Mouse (Mus musculus): Measurements from ENCODE around the gene Dtd1. TPM values are rescaled to one million over a fixed set of nuclear protein-coding genes. Genes with fewer than 3 reads are reported as not detected.
"Not testable (repeated sequence)": the region's sequence is repeated elsewhere in the genome, so short reads cannot be mapped to it uniquely, and the experiment has no call there.

Dtd1 gene
- 47.9 and 50.0 TPM in 2 replicates for polyA plus RNA-seq (2014; fragmentation: Nextera tagmentation; extraction: Ambion mirVana)

GRCm38 (mm10) chr2:144599831-144600687 lies at the start of gene Dtd1:
Gene Dtd1, plus strand, starts transcription at chr2:144599897.
- 3% methylated on average over 50 of the region's 50 CpGs for WGBS
- peak within 1 kb of the TSS; percentile 67 for H3K4me3 ChIP-seq (ENCODE audit: low read length)
- peaks cover 4% of the 10 kb centered on the region for H3K36me3 ChIP-seq (ENCODE audit: control insufficient read depth, insufficient read depth, low read length)
- H3K4me2 ChIP-seq (replicated peaks; ENCODE audit: low read depth, low read length): peak within 1 kb of the TSS; percentile 67
- no peaks in the 10 kb centered on the region for H3K4me1 ChIP-seq (ENCODE audit: control insufficient read depth, insufficient read depth, low read length)
- H3K27me3 ChIP-seq (ENCODE audit: control insufficient read depth, insufficient read depth, low read length): no peaks in the 10 kb centered on the region
- peak within 1 kb of the TSS; percentile 82 for H3K9ac ChIP-seq (ENCODE audit: low read depth, low read length)
- H3K9me3 ChIP-seq (ENCODE audit: control insufficient read depth, low read length): no peaks in the 10 kb centered on the region
- peak; percentile 98 for ATAC-seq (ENCODE audit: low FRiP score, low TSS enrichment)
- H3K27ac ChIP-seq (ENCODE audit: low read depth, low read length): peak within 1 kb of the TSS; percentile 38; the same call in 1 of the 2 replicates

GRCm38 (mm10) chr2:144550529-144550928 lies 49.2 kb upstream of the Dtd1 start, which contains the start of gene Rbbp9:
Gene Rbbp9, minus strand, starts transcription at chr2:144550869.
- Histone ChIP-seq H3K27ac (ENCODE audit: low read depth, low read length) (peak within 1 kb of the TSS; percentile 63; the same call in 1 of the 2 replicates), H3K27me3 (ENCODE audit: control insufficient read depth, insufficient read depth, low read length) (no peaks in the 10 kb centered on the region), H3K4me1 (ENCODE audit: control insufficient read depth, insufficient read depth, low read length) (peaks cover 8% of the 10 kb centered on the region; the same call in 1 of the 2 replicates), H3K9ac (ENCODE audit: low read depth, low read length) (peak within 1 kb of the TSS; percentile 79), H3K4me2 (replicated peaks; ENCODE audit: low read depth, low read length) (peak within 1 kb of the TSS; percentile 50), H3K4me3 (ENCODE audit: low read length) (peak within 1 kb of the TSS; percentile 70), H3K36me3 (ENCODE audit: control insufficient read depth, insufficient read depth, low read length) (peaks cover 14% of the 10 kb centered on the region; the same call in 1 of the 2 replicates), H3K9me3 (ENCODE audit: control insufficient read depth, low read length) (no peaks in the 10 kb centered on the region)
- peak; percentile 95 for ATAC-seq (ENCODE audit: low FRiP score, low TSS enrichment)
- WGBS: under 1% methylated on average over 17 of the region's 17 CpGs

GRCm38 (mm10) chr2:144553905-144554304 lies 45.8 kb upstream of the Dtd1 start:
- no peak overlapping the region for H3K27ac ChIP-seq (ENCODE audit: low read depth, low read length)
- H3K27me3 ChIP-seq (ENCODE audit: control insufficient read depth, insufficient read depth, low read length): no peaks in the 10 kb centered on the region
- 96% methylated on average over 3 of the region's 3 CpGs for WGBS
- no peak overlapping the region for H3K9ac ChIP-seq (ENCODE audit: low read depth, low read length)
- no peaks in the 10 kb centered on the region for H3K9me3 ChIP-seq (ENCODE audit: control insufficient read depth, low read length)
- no peak overlapping the region for H3K4me3 ChIP-seq (ENCODE audit: low read length)
- no peak overlapping the region for H3K4me2 ChIP-seq (replicated peaks; ENCODE audit: low read depth, low read length)
- H3K4me1 ChIP-seq (ENCODE audit: control insufficient read depth, insufficient read depth, low read length): peaks cover 15% of the 10 kb centered on the region
- ATAC-seq (ENCODE audit: low FRiP score, low TSS enrichment): no peak
- H3K36me3 ChIP-seq (ENCODE audit: control insufficient read depth, insufficient read depth, low read length): no peaks in the 10 kb centered on the region

GRCm38 (mm10) chr2:144555286-144555819 lies 44.3 kb upstream of the Dtd1 start:
- 3% methylated on average over 14 of the region's 14 CpGs for WGBS
- Histone ChIP-seq H3K4me2 (replicated peaks; ENCODE audit: low read depth, low read length) (peak overlapping the region; percentile 43), H3K36me3 (ENCODE audit: control insufficient read depth, insufficient read depth, low read length) (peaks cover 6% of the 10 kb centered on the region; the same call in 1 of the 2 replicates), H3K4me1 (ENCODE audit: control insufficient read depth, insufficient read depth, low read length) (peaks cover 10% of the 10 kb centered on the region), H3K27me3 (ENCODE audit: control insufficient read depth, insufficient read depth, low read length) (no peaks in the 10 kb centered on the region), H3K27ac (ENCODE audit: low read depth, low read length) (peak overlapping the region; percentile 93), H3K9me3 (ENCODE audit: control insufficient read depth, low read length) (no peaks in the 10 kb centered on the region), H3K9ac (ENCODE audit: low read depth, low read length) (peak overlapping the region; percentile 78), H3K4me3 (ENCODE audit: low read length) (peak overlapping the region; percentile 85)
- no peak for ATAC-seq (ENCODE audit: low FRiP score, low TSS enrichment)

GRCm38 (mm10) chr2:144555820-144556552 lies 43.7 kb upstream of the Dtd1 start, which contains the start of gene Sec23b:
Gene Sec23b, plus strand, starts transcription at chr2:144556229.
- Histone ChIP-seq H3K9ac (ENCODE audit: low read depth, low read length) (peak within 1 kb of the TSS; percentile 78), H3K4me2 (replicated peaks; ENCODE audit: low read depth, low read length) (peak within 1 kb of the TSS; percentile 71), H3K4me3 (ENCODE audit: low read length) (peak within 1 kb of the TSS; percentile 85), H3K27ac (ENCODE audit: low read depth, low read length) (peak within 1 kb of the TSS; percentile 93), H3K9me3 (ENCODE audit: control insufficient read depth, low read length) (no peaks in the 10 kb centered on the region), H3K36me3 (ENCODE audit: control insufficient read depth, insufficient read depth, low read length) (peaks cover 6% of the 10 kb centered on the region; the same call in 1 of the 2 replicates), H3K27me3 (ENCODE audit: control insufficient read depth, insufficient read depth, low read length) (no peaks in the 10 kb centered on the region), H3K4me1 (ENCODE audit: control insufficient read depth, insufficient read depth, low read length) (peaks cover 10% of the 10 kb centered on the region)
- under 1% methylated on average over 44 of the region's 44 CpGs for WGBS
- peak; percentile 98 for ATAC-seq (ENCODE audit: low FRiP score, low TSS enrichment)

- 74% methylated on average over 4 of the region's 4 CpGs for WGBS
- peaks cover 52% of the 10 kb centered on the region for H3K36me3 ChIP-seq (ENCODE audit: control insufficient read depth, insufficient read depth, low read length)
Measured at GRCm38 (mm10) chr2:144588723-144589122, 11.0 kb upstream of the Dtd1 start.

GRCm38 (mm10) chr2:144593036-144593435 lies 6.7 kb upstream of the Dtd1 start:
- H3K4me2 ChIP-seq (replicated peaks; ENCODE audit: low read depth, low read length); H3K27ac ChIP-seq (ENCODE audit: low read depth, low read length); H3K27me3 ChIP-seq (ENCODE audit: control insufficient read depth, insufficient read depth, low read length); ATAC-seq (ENCODE audit: low FRiP score, low TSS enrichment); H3K4me1 ChIP-seq (ENCODE audit: control insufficient read depth, insufficient read depth, low read length); H3K9ac ChIP-seq (ENCODE audit: low read depth, low read length); H3K4me3 ChIP-seq (ENCODE audit: low read length); H3K9me3 ChIP-seq (ENCODE audit: control insufficient read depth, low read length): not testable (repeated sequence)
- H3K36me3 ChIP-seq (ENCODE audit: control insufficient read depth, insufficient read depth, low read length): peaks cover 16% of the 10 kb centered on the region
- 69% methylated on average over 8 of the region's 8 CpGs for WGBS

More at GRCm38 (mm10) chr2:144588723-144589122, 11.0 kb upstream of the Dtd1 start:
- no peak overlapping the region for H3K27ac ChIP-seq (ENCODE audit: low read depth, low read length)
- no peak overlapping the region for H3K4me2 ChIP-seq (replicated peaks; ENCODE audit: low read depth, low read length)
- H3K9ac ChIP-seq (ENCODE audit: low read depth, low read length): no peak overlapping the region
- no peak for ATAC-seq (ENCODE audit: low FRiP score, low TSS enrichment)
- no peaks in the 10 kb centered on the region for H3K4me1 ChIP-seq (ENCODE audit: control insufficient read depth, insufficient read depth, low read length)
- H3K27me3 ChIP-seq (ENCODE audit: control insufficient read depth, insufficient read depth, low read length): no peaks in the 10 kb centered on the region
- no peaks in the 10 kb centered on the region for H3K9me3 ChIP-seq (ENCODE audit: control insufficient read depth, low read length)
- no peak overlapping the region for H3K4me3 ChIP-seq (ENCODE audit: low read length)

- Histone ChIP-seq H3K4me3 (ENCODE audit: low read length) (peak within 1 kb of the TSS; percentile 72), H3K4me2 (replicated peaks; ENCODE audit: low read depth, low read length) (peak within 1 kb of the TSS; percentile 71), H3K27ac (ENCODE audit: low read depth, low read length) (no peak within 1 kb of the TSS), H3K9me3 (ENCODE audit: control insufficient read depth, low read length) (no peaks in the 10 kb centered on the region), H3K9ac (ENCODE audit: low read depth, low read length) (peak within 1 kb of the TSS; percentile 72), H3K27me3 (ENCODE audit: control insufficient read depth, insufficient read depth, low read length) (no peaks in the 10 kb centered on the region), H3K36me3 (ENCODE audit: control insufficient read depth, insufficient read depth, low read length) (peaks cover 6% of the 10 kb centered on the region), H3K4me1 (ENCODE audit: control insufficient read depth, insufficient read depth, low read length) (no peaks in the 10 kb centered on the region)
- WGBS: 2% methylated on average over 31 of the region's 31 CpGs
- ATAC-seq (ENCODE audit: low FRiP score, low TSS enrichment): peak; percentile 96
Measured at GRCm38 (mm10) chr2:144593951-144594651, 5.6 kb upstream of the Dtd1 start, which contains the start of gene Smim26. Gene Smim26, plus strand, starts transcription at chr2:144594054.
